Mouse (Mus musculus): ENCODE results near the gene Selenbp1.
"Not testable (repeated sequence)": the region's sequence is repeated elsewhere in the genome, so short reads cannot be mapped to it uniquely, and the experiment has no call there.

DNA sequence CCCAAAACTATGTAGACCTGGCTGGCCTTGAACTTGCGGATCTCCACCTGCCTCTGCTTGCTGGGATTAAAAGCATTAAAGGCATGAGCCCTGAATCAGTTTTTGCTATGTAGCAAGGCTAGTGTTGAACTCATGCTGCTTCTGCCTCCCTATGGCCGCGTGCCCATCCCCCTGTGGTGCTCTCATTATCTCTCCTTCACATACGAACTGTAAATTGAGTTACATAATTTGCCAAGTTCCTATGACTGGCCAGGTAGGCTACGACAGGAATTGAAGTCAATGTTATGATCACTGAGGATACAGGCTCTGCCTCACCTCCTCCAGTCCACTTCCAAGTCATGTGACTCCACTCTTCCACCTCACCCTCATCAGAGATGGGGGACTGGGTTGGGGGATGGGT, 3.3 kb downstream of the Selenbp1 start:
- TF ChIP-seq FLI1 (IDR thresholded peaks at IDR 0.05; ENCODE audit: low read length); GATA1 (IDR thresholded peaks at IDR 0.05; ENCODE audit: borderline replicate concordance, low read length): not testable (repeated sequence)

Data from megakaryocyte, embryonic 14.5 days (primary cell).